Mouse (Mus musculus): ENCODE data around the gene Amy2a5.

GRCm38 (mm10) chr3:113227115-113227514 is 31.5 kb downstream of the Amy2a5 start:
- TF ChIP-seq MAFK (IDR thresholded peaks at IDR 0.05; ENCODE audit: insufficient read depth, low read depth, low read length) (no peak), HCFC1 (IDR thresholded peaks at IDR 0.05; ENCODE audit: borderline replicate concordance, insufficient read depth, low read length) (no peak), CHD2 (IDR thresholded peaks at IDR 0.05; ENCODE audit: low read depth, low read length) (no peak), ZNF384 (IDR thresholded peaks at IDR 0.05; ENCODE audit: low read depth, low read length) (no peak)
